ENCODE assay signal across 8 mouse cellular contexts in the genomic region with DNA sequence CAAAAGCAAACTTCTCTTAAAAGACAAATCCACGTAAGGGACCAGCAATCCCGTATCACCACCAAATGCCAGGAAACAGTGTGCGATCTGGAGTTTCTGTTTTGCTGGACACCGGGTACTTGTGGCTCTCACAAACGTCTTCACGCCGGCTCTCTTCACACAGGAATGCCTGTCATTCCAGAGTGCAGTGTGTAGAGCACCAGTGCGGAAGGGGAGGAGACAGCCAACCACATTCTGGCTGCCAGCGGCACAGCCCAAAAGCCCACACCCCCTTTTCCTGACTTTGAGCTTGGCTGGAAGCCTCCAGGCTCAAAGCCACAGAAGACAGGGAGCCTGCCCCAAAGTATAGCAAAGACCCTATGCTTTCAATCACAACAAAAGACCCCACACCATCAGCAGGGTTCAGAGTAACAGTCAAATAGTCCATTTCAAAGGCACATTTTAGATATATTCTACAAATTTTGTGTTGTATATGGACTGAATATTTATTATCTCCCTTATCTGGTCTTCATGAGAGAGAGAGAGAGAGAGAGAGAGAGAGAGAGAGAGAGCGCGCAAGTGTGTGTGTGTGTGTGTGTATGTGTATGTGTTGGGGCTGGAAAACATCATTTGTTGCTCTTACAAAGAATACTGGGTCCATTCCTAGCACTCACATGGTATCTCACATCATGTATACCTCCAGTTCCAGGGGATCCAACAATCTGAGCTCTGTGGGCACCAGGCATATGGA. TPM values are rescaled to one million over a fixed set of nuclear protein-coding genes. Genes with fewer than 3 reads are reported as not detected.
DNase-seq lines count a peak whose midpoint lies in the region; ATAC-seq lines count a peak whose summit lies in the region.

No protein-coding gene starts in this region.

- H3K9ac ChIP-seq in intestine, embryonic 15.5 days, result no peak overlapping the region; the same call in 1 of the 2 replicates
- H3K9ac ChIP-seq in liver, embryonic 15.5 days, result peak overlapping the region; percentile 52; the same call in 1 of the 2 replicates
- no peak overlapping the region for H3K9ac ChIP-seq in neural tube, embryonic 11.5 days (ENCODE audit: low read length)

- H3K36me3 ChIP-seq in intestine, embryonic 15.5 days, result no peaks in the 10 kb centered on the region
- 0 out of 2 replicates have a peak, but pooled peaks cover 8% of the 10 kb centered on the region for H3K36me3 ChIP-seq in liver, embryonic 15.5 days (replicated peaks)
- H3K36me3 ChIP-seq in neural tube, embryonic 11.5 days (ENCODE audit: control insufficient read depth, insufficient read depth, low read length), result no peaks in the 10 kb centered on the region

- peak overlapping the region; percentile 22 for H3K4me3 ChIP-seq in intestine, embryonic 15.5 days (replicated peaks)
- peak overlapping the region; percentile 55 for H3K4me3 ChIP-seq in liver, embryonic 15.5 days (replicated peaks)
- no peak overlapping the region for H3K4me3 ChIP-seq in neural tube, embryonic 11.5 days (ENCODE audit: low read depth, low read length)

- no peaks in the 10 kb centered on the region for H3K9me3 ChIP-seq in intestine, embryonic 15.5 days
- H3K9me3 ChIP-seq in liver, embryonic 15.5 days (replicated peaks), result no peaks in the 10 kb centered on the region
- H3K9me3 ChIP-seq in neural tube, embryonic 11.5 days (ENCODE audit: control insufficient read depth, low read length), result no peaks in the 10 kb centered on the region

- ATAC-seq in intestine, embryonic 15.5 days, result peak; percentile 89
- ATAC-seq in liver, embryonic 15.5 days (ENCODE audit: insufficient read depth), result peak; percentile 84
- no peak for ATAC-seq in neural tube, embryonic 11.5 days (ENCODE audit: insufficient read depth, low FRiP score, low TSS enrichment)

- H3K4me2 ChIP-seq in intestine, embryonic 15.5 days (replicated peaks), result peak overlapping the region; percentile 50
- H3K4me2 ChIP-seq in liver, embryonic 15.5 days, result peak overlapping the region; percentile 75
- H3K4me2 ChIP-seq in neural tube, embryonic 11.5 days (ENCODE audit: low read depth), result no peak overlapping the region

- H3K27ac ChIP-seq in intestine, embryonic 15.5 days, result peak overlapping the region; percentile 27; the same call in 1 of the 2 replicates
- H3K27ac ChIP-seq in liver, embryonic 15.5 days (replicated peaks), result peak overlapping the region; percentile 76
- H3K27ac ChIP-seq in neural tube, embryonic 11.5 days (ENCODE audit: low read depth, low read length), result no peak overlapping the region

- 25% methylated on average over 11 of the region's 11 CpGs for WGBS in intestine, embryonic 15.5 days
- 9% methylated on average over 11 of the region's 11 CpGs for WGBS in liver, embryonic 15.5 days (ENCODE audit: insufficient replicate concordance)
- WGBS in neural tube, embryonic 11.5 days, result 51% methylated on average over 11 of the region's 11 CpGs

- peaks cover 8% of the 10 kb centered on the region for H3K4me1 ChIP-seq in intestine, embryonic 15.5 days (replicated peaks)
- H3K4me1 ChIP-seq in liver, embryonic 15.5 days (replicated peaks), result peaks cover 51% of the 10 kb centered on the region
- H3K4me1 ChIP-seq in neural tube, embryonic 11.5 days (ENCODE audit: control insufficient read depth, insufficient read depth, low read length), result 0 out of 2 replicates have a peak, but pooled peaks cover 2% of the 10 kb centered on the region

- DNase-seq in layer of hippocampus, adult 11-12 months (ENCODE audit: low spot score), result peak; percentile 11
- no peak for DNase-seq in layer of hippocampus, adult 9-10 months (ENCODE audit: low spot score)
- DNase-seq in embryo, embryonic 11 days, result peak; percentile 74
- DNase-seq in gastrocnemius, postnatal 4 days (ENCODE audit: low spot score in 2 of 2), result peak; percentile 47 to 74
- peak; percentile 35 for DNase-seq in neural tube, embryonic 11.5 days (ENCODE audit: low spot score)
- peak; percentile 64 to 72 for DNase-seq in urinary bladder, postnatal 4 days (ENCODE audit: low spot score in 2 of 2)

- H3K27me3 ChIP-seq in intestine, embryonic 15.5 days (replicated peaks), result no peaks in the 10 kb centered on the region
- no peaks in the 10 kb centered on the region for H3K27me3 ChIP-seq in liver, embryonic 15.5 days
- H3K27me3 ChIP-seq in neural tube, embryonic 11.5 days (ENCODE audit: control insufficient read depth, insufficient read depth, low read length), result no peaks in the 10 kb centered on the region

RNA-seq across cellular contexts. Expression of a gene that starts 24.1 kb away (rescaled TPM):
- total RNA-seq in gastrocnemius, postnatal 4 days (2021), result 10 to 100 TPM; 25.3 to 25.9 TPM
- 17.4 and 17.6 TPM in 2 replicates for polyA plus RNA-seq in intestine, embryonic 15.5 days (2015; fragmentation: Nextera tagmentation; extraction: Ambion mirVana)
- 8.0 and 8.6 TPM in 2 replicates for polyA plus RNA-seq in liver, embryonic 15.5 days (2015; fragmentation: Nextera tagmentation; extraction: Ambion mirVana)
- 24.7 and 26.9 TPM in 2 replicates for polyA plus RNA-seq in neural tube, embryonic 11.5 days (2014; fragmentation: Nextera tagmentation; extraction: Ambion mirVana)

RNA-seq across cellular contexts. Expression of a gene that starts 44.8 kb away (rescaled TPM):
- total RNA-seq in gastrocnemius, postnatal 4 days (2021), result 10 to 100 TPM; 25.3 to 27.7 TPM
- 90.5 and 90.9 TPM in 2 replicates for polyA plus RNA-seq in intestine, embryonic 15.5 days (2015; fragmentation: Nextera tagmentation; extraction: Ambion mirVana)
- polyA plus RNA-seq in liver, embryonic 15.5 days (2015; fragmentation: Nextera tagmentation; extraction: Ambion mirVana), result 48.0 and 54.5 TPM in 2 replicates
- 68.2 and 70.8 TPM in 2 replicates for polyA plus RNA-seq in neural tube, embryonic 11.5 days (2014; fragmentation: Nextera tagmentation; extraction: Ambion mirVana)
